Mouse (Mus musculus): Measurements from ENCODE around the gene Krt19. TPM values are rescaled to one million over a fixed set of nuclear protein-coding genes. Genes with fewer than 3 reads are reported as not detected.

Gene Krt19
- total and polyA plus RNA-seq, 3 experiments, result not detected

DNA sequence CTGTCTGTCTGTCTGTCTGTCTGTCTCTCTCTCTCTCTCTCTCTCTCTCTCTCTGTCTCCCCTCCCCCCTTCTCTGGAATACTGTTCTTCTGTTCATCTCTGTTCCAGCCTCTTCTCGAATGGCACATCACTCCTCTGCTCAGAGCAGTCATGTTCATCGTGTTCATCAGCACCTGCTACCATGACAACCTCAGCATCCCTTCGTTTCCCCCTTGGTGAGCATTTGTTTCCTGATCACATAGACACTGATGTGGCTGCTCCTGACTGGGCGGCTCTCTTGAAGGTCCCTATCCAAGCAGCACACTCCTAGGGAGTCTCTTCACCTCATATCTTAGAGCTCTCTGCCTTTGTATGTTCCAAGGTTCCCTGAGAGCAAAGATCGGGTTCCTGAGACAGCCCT lies 29.8 kb upstream of the Krt19 start:
- no peak for TF ChIP-seq RCOR1 (IDR thresholded peaks at IDR 0.05; ENCODE audit: low read depth, low read length)
- no peak for TF ChIP-seq ETS1 (IDR thresholded peaks at IDR 0.05; ENCODE audit: low read depth, low read length)
- no peak for TF ChIP-seq POLR2AphosphoS2 (IDR thresholded peaks at IDR 0.05; ENCODE audit: low read length)
- no peak for TF ChIP-seq EP300 (IDR thresholded peaks at IDR 0.05; ENCODE audit: low read depth in 1 of 2, low read length in 2 of 2)
- TF ChIP-seq CHD2 (IDR thresholded peaks at IDR 0.05; ENCODE audit: low read length), result no peak
- TF ChIP-seq CHD1 (IDR thresholded peaks at IDR 0.05; ENCODE audit: low read depth, low read length), result no peak
- TF ChIP-seq SMC3 (IDR thresholded peaks at IDR 0.05; ENCODE audit: low read depth, low read length), result no peak
- no peak for TF ChIP-seq MYC (IDR thresholded peaks at IDR 0.05; ENCODE audit: low read depth, low read length)
- no peak for TF ChIP-seq RAD21 (IDR thresholded peaks at IDR 0.05; ENCODE audit: low read depth, low read length)
- Histone ChIP-seq H3K79me2 (ENCODE audit: control insufficient read depth, insufficient read depth, low read length, poor library complexity) (no peaks in the 10 kb centered on the region), H3K36me3 (ENCODE audit: control insufficient read depth in 1 of 2, insufficient read depth in 2 of 2, low read length in 2 of 2) (no peaks in the 10 kb centered on the region)

DNA sequence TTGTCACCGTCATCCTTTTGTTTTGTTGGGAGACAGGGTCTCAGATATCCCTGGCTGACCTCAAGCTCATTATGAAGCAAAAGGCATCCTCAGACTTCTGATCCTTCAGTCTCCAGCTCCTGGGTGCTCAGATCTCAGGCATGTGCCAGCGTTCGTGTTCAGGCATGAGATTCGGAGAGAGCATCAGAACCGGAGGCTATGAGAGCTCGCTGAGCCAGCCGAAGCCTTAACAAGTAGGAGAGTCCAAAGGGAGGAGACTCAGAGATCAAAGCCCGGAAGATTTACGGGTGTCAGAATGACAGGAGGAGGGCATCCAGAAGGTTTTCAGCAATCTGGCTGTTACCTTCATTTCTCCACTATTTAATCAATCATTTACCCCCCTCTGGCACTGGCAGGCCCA lies 28.3 kb upstream of the Krt19 start:
- Histone ChIP-seq H3K9ac (ENCODE audit: control insufficient read depth, low read depth, low read length, poor library complexity, severe bottlenecking) (no peak overlapping the region), H3K4me3 (ENCODE audit: control insufficient read depth in 1 of 2, insufficient read depth in 1 of 2, low read depth in 2 of 2, low read length in 2 of 2) (no peak overlapping the region), H3K27me3 (ENCODE audit: control insufficient read depth in 1 of 2, insufficient read depth in 2 of 2, low read length in 2 of 2) (no peaks in the 10 kb centered on the region), H3K79me2 (ENCODE audit: control insufficient read depth, insufficient read depth, low read length, poor library complexity) (no peaks in the 10 kb centered on the region), H3K27ac (ENCODE audit: control insufficient read depth, low read depth, low read length) (no peak overlapping the region), H3K36me3 (ENCODE audit: control insufficient read depth in 1 of 2, insufficient read depth in 2 of 2, low read length in 2 of 2) (no peaks in the 10 kb centered on the region), H3K9me3 (replicated peaks; ENCODE audit: insufficient read depth, low read length) (no peaks in the 10 kb centered on the region), H3K4me1 (ENCODE audit: control insufficient read depth in 1 of 2, insufficient read depth in 2 of 2, low read length in 2 of 2) (no peaks in the 10 kb centered on the region)
- TF ChIP-seq TBP (IDR thresholded peaks at IDR 0.05; ENCODE audit: low read depth, low read length) (no peak), RAD21 (IDR thresholded peaks at IDR 0.05; ENCODE audit: low read depth, low read length) (no peak), MYC (IDR thresholded peaks at IDR 0.05; ENCODE audit: low read depth, low read length) (no peak), TCF12 (IDR thresholded peaks at IDR 0.05; ENCODE audit: low read depth, low read length) (no peak), MAFK (IDR thresholded peaks at IDR 0.05; ENCODE audit: borderline replicate concordance, low read depth, low read length) (no peak), POLR2AphosphoS2 (IDR thresholded peaks at IDR 0.05; ENCODE audit: low read length) (no peak), CHD1 (IDR thresholded peaks at IDR 0.05; ENCODE audit: low read depth, low read length) (no peak), NRF1 (IDR thresholded peaks at IDR 0.05; ENCODE audit: insufficient read depth, low read depth, low read length, poor library complexity, severe bottlenecking) (no peak), KAT2A (conservative IDR thresholded peaks at IDR 0.05; ENCODE audit: low read depth, low read length) (no peak)
- DNase-seq (ENCODE audit: low read depth, low spot score), result no peak

More for the DNA sequence above, 29.8 kb upstream of the Krt19 start:
- Histone ChIP-seq H3K9me3 (replicated peaks; ENCODE audit: insufficient read depth, low read length) (no peaks in the 10 kb centered on the region), H3K27ac (ENCODE audit: control insufficient read depth, low read depth, low read length) (no peak overlapping the region), H3K9ac (ENCODE audit: control insufficient read depth, low read depth, low read length, poor library complexity, severe bottlenecking) (no peak overlapping the region), H3K4me3 (ENCODE audit: control insufficient read depth in 1 of 2, insufficient read depth in 1 of 2, low read depth in 2 of 2, low read length in 2 of 2) (no peak overlapping the region), H3K27me3 (ENCODE audit: control insufficient read depth in 1 of 2, insufficient read depth in 2 of 2, low read length in 2 of 2) (no peaks in the 10 kb centered on the region), H3K4me1 (ENCODE audit: control insufficient read depth in 1 of 2, insufficient read depth in 2 of 2, low read length in 2 of 2) (no peaks in the 10 kb centered on the region)
- no peak for DNase-seq (ENCODE audit: low read depth, low spot score)
